Mouse (Mus musculus): ENCODE measurements at regions not wholly inside any gene's neighbourhood (a gene's known extent, or its start where the extent isn't known, plus 50 kb on each side); places are given as distances from the start of the nearest gene placed in this dataset.

DNA sequence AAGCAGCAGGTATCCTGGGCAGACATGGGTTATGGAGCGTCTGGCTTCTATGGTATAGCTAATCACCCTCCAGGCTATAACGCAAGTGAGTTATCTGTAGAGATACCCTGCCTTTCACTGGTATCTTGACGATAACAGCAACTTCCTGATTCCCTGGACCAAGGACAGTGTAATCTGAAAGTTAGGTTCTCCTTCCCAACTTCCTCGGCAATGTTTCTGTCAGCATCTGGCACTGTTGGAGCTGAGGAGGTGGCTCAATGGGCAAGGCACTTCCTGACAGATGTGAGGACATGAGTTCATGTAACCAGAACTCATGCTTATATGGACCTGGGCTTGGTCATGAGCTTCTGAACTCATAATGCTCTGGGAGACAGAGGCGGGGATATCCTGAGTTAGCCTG is 620.9 kb upstream of the Adam5 start:
- Histone ChIP-seq H3K27ac (ENCODE audit: control insufficient read depth, insufficient read depth, low read depth, low read length, poor library complexity) (no peak overlapping the region), H3K4me1 (ENCODE audit: control insufficient read depth, insufficient read depth, low read length) (peaks cover 2% of the 10 kb centered on the region), H3K4me3 (replicated peaks; ENCODE audit: control insufficient read depth, low read depth, low read length) (no peak overlapping the region)
- WGBS: 30% methylated on average over 5 of the region's 5 CpGs
- TF ChIP-seq POLR2A (IDR thresholded peaks at IDR 0.05; ENCODE audit: borderline replicate concordance, control insufficient read depth, low read depth, low read length) (no peak), CTCF (IDR thresholded peaks at IDR 0.05; ENCODE audit: control insufficient read depth, insufficient read depth, low read length) (no peak)

DNA sequence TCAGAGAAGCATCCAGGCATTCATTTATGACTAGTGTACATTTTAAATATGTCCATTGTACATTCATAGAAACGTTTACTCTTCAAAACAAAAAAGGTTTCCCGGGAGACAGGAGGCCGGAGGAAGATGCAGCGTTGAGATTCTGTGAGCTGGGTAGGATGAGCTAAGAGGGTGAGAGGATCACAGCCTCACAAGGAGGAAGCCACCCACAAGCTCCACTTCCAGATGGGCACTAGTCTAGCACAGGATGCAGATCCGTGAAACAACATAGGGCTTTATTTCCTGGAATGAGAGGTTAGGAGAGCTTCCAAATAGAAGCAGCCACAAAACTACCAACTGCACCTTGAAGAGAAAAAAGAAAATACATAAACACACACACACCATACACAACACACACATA is 619.4 kb upstream of the Adam5 start:
- Histone ChIP-seq H3K4me1 (ENCODE audit: control insufficient read depth, insufficient read depth, low read length) (peaks cover 2% of the 10 kb centered on the region), H3K27ac (ENCODE audit: control insufficient read depth, insufficient read depth, low read depth, low read length, poor library complexity) (no peak overlapping the region), H3K4me3 (replicated peaks; ENCODE audit: control insufficient read depth, low read depth, low read length) (no peak overlapping the region)
- WGBS: 83% methylated on average over 5 of the region's 5 CpGs
- TF ChIP-seq CTCF (IDR thresholded peaks at IDR 0.05; ENCODE audit: control insufficient read depth, insufficient read depth, low read length) (no peak), POLR2A (IDR thresholded peaks at IDR 0.05; ENCODE audit: borderline replicate concordance, control insufficient read depth, low read depth, low read length) (no peak)

DNA sequence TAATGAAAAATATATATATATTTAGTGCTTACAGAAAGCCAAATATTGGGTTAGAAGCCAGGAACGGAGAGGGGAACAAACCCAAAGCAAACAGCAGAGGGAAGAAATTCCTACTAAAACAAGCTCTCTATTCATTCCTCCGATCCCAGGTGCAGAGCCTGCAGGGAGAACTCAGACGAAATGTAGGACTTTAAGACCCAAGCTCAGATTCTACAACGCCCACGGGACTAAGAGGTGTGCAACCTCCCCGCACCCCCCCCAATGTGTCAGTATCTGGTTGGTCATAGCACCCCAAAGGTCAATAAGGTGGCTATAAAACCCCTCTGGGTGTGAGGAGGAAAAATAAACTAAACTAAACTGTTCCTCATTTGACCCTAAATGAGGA is 616.9 kb upstream of the Adam5 start:
- no peak overlapping the region for H3K27ac ChIP-seq (ENCODE audit: control insufficient read depth, insufficient read depth, low read depth, low read length, poor library complexity)
- 30% methylated on average over 6 of the region's 6 CpGs for WGBS
- TF ChIP-seq CTCF (IDR thresholded peaks at IDR 0.05; ENCODE audit: control insufficient read depth, insufficient read depth, low read length): no peak
- no peak for TF ChIP-seq POLR2A (IDR thresholded peaks at IDR 0.05; ENCODE audit: borderline replicate concordance, control insufficient read depth, low read depth, low read length)
- H3K4me3 ChIP-seq (replicated peaks; ENCODE audit: control insufficient read depth, low read depth, low read length): no peak overlapping the region
- H3K4me1 ChIP-seq (ENCODE audit: control insufficient read depth, insufficient read depth, low read length): peaks cover 2% of the 10 kb centered on the region

DNA sequence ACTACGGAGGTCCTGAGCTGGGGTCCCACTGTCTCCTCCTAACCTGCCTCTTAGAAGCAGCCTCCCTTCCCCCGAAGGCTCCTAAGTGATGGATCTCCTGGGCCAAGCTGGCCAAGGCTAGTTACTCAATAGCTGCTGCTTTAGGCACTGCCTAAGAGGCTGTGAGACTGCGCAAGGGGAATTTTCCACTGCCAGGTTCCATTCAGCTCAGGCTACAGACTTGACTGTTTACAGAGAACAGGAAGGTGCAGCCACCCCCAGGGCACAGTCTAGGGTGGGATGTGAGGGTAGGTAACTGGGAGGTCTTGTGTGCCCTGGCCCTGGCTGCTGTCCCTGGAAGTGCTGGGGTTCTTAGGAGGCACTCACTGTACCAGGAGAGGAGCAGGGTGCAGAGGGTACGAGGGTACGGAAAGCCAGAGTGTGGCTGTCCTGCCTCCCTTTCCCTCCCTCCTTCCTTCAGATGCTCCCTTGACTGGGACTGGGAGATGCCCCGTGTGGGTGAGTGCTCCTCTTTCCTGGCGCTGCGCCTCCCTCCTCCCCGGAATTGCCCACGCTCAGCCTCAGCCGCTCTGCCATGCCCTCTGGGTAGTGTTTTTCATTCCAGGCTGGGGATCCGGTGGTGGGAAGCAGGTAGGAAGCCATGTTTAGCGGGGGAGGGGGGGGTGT is 616.4 kb upstream of the Adam5 start:
- Histone ChIP-seq H3K4me3 (replicated peaks; ENCODE audit: control insufficient read depth, low read depth, low read length) (no peak overlapping the region), H3K4me1 (ENCODE audit: control insufficient read depth, insufficient read depth, low read length) (peaks cover 2% of the 10 kb centered on the region), H3K27ac (ENCODE audit: control insufficient read depth, insufficient read depth, low read depth, low read length, poor library complexity) (no peak overlapping the region)
- WGBS: 8% methylated on average over 13 of the region's 13 CpGs
- TF ChIP-seq CTCF (IDR thresholded peaks at IDR 0.05; ENCODE audit: control insufficient read depth, insufficient read depth, low read length) (no peak), POLR2A (IDR thresholded peaks at IDR 0.05; ENCODE audit: borderline replicate concordance, control insufficient read depth, low read depth, low read length) (no peak)

DNA sequence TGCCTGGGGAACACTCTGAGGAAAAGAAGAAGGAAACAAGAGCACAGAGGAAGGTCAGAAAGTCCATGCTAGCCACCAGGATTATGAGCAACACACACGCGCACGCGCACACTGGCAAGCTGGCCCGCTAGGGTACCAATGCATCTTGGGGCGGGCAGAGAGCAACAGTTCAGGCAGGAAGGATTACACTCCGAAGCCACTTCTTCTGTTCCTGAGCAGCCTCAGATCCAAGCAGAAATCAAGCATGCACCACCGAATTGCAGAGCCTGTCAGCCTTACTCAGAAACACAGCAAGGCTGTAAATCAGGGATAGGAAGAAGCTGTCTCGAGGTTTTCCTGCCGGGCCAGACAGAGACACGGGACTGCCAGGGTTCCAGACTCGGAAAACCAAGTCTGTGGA is 615.8 kb upstream of the Adam5 start:
- TF ChIP-seq CTCF (IDR thresholded peaks at IDR 0.05; ENCODE audit: control insufficient read depth, insufficient read depth, low read length): no peak
- TF ChIP-seq POLR2A (IDR thresholded peaks at IDR 0.05; ENCODE audit: borderline replicate concordance, control insufficient read depth, low read depth, low read length): no peak
- peaks cover 2% of the 10 kb centered on the region for H3K4me1 ChIP-seq (ENCODE audit: control insufficient read depth, insufficient read depth, low read length)
- no peak overlapping the region for H3K4me3 ChIP-seq (replicated peaks; ENCODE audit: control insufficient read depth, low read depth, low read length)
- H3K27ac ChIP-seq (ENCODE audit: control insufficient read depth, insufficient read depth, low read depth, low read length, poor library complexity): no peak overlapping the region
- WGBS: 4% methylated on average over 12 of the region's 12 CpGs

DNA sequence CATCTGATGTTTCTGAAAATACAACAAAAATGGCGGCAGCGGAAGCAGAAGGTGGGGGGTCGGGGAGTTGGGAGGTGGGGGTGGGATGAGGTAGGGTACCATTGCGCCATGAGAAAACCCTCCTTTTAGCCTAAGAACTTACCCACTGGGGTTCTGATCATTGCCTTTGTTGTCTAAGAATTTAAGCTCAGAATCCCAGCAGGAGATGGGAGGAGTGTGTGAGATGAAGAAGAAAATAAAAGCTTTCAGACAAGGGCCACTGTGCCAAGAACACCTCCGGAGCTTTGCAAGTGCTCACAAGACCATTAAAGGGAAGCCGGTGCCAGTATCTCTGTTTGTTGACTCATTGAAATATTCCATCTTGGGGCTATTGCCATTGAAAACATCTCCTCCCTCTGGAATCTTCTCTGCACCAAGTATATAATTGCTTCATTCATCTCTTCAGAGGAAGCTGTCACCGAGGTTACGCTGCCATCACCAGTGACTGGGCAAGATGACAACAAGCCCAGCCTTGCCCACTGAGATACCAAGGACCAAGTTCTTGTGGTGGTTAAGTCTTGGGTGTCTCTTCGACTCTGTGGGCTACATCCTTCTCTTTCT is 614.0 kb upstream of the Adam5 start:
- WGBS: 74% methylated on average over 9 of the region's 9 CpGs
- no peak for TF ChIP-seq CTCF (IDR thresholded peaks at IDR 0.05; ENCODE audit: control insufficient read depth, insufficient read depth, low read length)
- TF ChIP-seq POLR2A (IDR thresholded peaks at IDR 0.05; ENCODE audit: borderline replicate concordance, control insufficient read depth, low read depth, low read length): no peak
- H3K4me1 ChIP-seq (ENCODE audit: control insufficient read depth, insufficient read depth, low read length): peaks cover 2% of the 10 kb centered on the region
- H3K4me3 ChIP-seq (replicated peaks; ENCODE audit: control insufficient read depth, low read depth, low read length): no peak overlapping the region
- H3K27ac ChIP-seq (ENCODE audit: control insufficient read depth, insufficient read depth, low read depth, low read length, poor library complexity): no peak overlapping the region

DNA sequence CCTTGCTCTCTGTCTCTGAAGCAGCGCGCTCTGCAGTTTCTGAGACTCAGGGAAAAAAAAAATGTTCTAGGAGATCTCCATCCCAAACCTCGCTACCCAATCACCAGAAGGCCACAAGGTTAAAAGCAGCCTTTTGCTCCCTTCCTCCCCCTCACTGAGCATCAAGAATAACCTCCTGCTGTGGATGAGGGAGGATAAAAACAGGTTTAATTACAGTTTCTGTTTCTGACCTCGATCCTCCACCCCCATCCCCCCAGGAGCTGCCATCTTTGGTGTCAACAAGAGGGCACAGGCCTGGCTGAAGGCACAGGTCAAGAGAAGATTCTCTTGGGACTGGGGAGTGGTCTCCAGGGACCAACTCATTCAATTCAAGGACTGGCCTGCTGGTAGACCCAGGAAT is 613.0 kb upstream of the Adam5 start:
- TF ChIP-seq CTCF (IDR thresholded peaks at IDR 0.05; ENCODE audit: control insufficient read depth, insufficient read depth, low read length) (no peak), POLR2A (IDR thresholded peaks at IDR 0.05; ENCODE audit: borderline replicate concordance, control insufficient read depth, low read depth, low read length) (no peak)
- WGBS: 26% methylated on average over 4 of the region's 4 CpGs
- Histone ChIP-seq H3K27ac (ENCODE audit: control insufficient read depth, insufficient read depth, low read depth, low read length, poor library complexity) (no peak overlapping the region), H3K4me1 (ENCODE audit: control insufficient read depth, insufficient read depth, low read length) (peaks cover 2% of the 10 kb centered on the region), H3K4me3 (replicated peaks; ENCODE audit: control insufficient read depth, low read depth, low read length) (no peak overlapping the region)

DNA sequence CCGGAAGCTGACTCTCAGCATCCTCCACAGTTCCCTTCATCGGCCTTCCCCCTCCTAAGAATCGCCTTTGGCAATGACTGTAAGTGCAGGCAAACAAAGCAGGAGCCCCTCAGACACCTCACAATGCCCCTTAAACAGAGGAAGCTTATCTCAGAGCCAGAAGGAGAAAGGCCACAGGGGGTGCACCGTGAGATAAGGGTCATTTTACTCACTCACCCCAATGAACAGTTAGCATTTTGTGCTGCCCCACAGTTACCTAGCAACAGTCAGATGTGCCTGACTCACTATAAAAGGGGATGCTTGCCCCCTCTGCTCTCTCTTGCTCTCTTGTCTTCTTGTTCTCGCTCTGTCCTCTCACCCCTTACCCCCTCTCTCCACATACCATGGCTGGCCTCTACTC is 606.4 kb upstream of the Adam5 start:
- no peak overlapping the region for H3K27ac ChIP-seq (ENCODE audit: control insufficient read depth, insufficient read depth, low read depth, low read length, poor library complexity)
- no peak overlapping the region for H3K4me3 ChIP-seq (replicated peaks; ENCODE audit: control insufficient read depth, low read depth, low read length)
- 30% methylated on average over 5 of the region's 5 CpGs for WGBS
- H3K4me1 ChIP-seq (ENCODE audit: control insufficient read depth, insufficient read depth, low read length): no peaks in the 10 kb centered on the region
- TF ChIP-seq POLR2A (IDR thresholded peaks at IDR 0.05; ENCODE audit: borderline replicate concordance, control insufficient read depth, low read depth, low read length): no peak
- no peak for TF ChIP-seq CTCF (IDR thresholded peaks at IDR 0.05; ENCODE audit: control insufficient read depth, insufficient read depth, low read length)
